In genomic region chr10:41157296-41157695, GRCm38 (mm10) we compare ENCODE assay signal across 21 mouse cellular contexts.
"Had no signal": no experiment of that assay in that cellular context is flagged by ENCODE, and none has a peak within 500 bp of the region (broad histone marks: within the 10 kb centered on the region; RNA-seq: fewer than 3 reads in every experiment).

No protein-coding gene starts in this region.

- H3K9ac ChIP-seq: lung, embryonic 15.5 days; midbrain, embryonic 12.5 days; neural tube, embryonic 13.5 days; neural tube, embryonic 15.5 days had no signal

- H3K27ac ChIP-seq: lung, embryonic 15.5 days; macrophage; midbrain, embryonic 12.5 days; neural tube, embryonic 13.5 days; neural tube, embryonic 15.5 days had no signal

- H3K36me3 ChIP-seq: lung, embryonic 15.5 days; midbrain, embryonic 12.5 days; neural tube, embryonic 13.5 days; neural tube, embryonic 15.5 days had no signal

- ATAC-seq: lung, postnatal 0 days; midbrain, embryonic 16.5 days had no signal

- H3K4me3 ChIP-seq: lung, embryonic 15.5 days; megakaryocyte, embryonic 14.5 days; midbrain, embryonic 12.5 days; myocyte; neural tube, embryonic 13.5 days; neural tube, embryonic 15.5 days had no signal

- H3K4me2 ChIP-seq: lung, embryonic 15.5 days; midbrain, embryonic 12.5 days; neural tube, embryonic 13.5 days; neural tube, embryonic 15.5 days had no signal

- H3K4me1 ChIP-seq: lung, embryonic 15.5 days; megakaryocyte, embryonic 14.5 days; midbrain, embryonic 12.5 days; neural tube, embryonic 13.5 days; neural tube, embryonic 15.5 days had no signal

- H3K27me3 ChIP-seq: lung, embryonic 15.5 days; megakaryocyte, embryonic 14.5 days; midbrain, embryonic 12.5 days; neural tube, embryonic 13.5 days; neural tube, embryonic 15.5 days had no signal

- H3K9me3 ChIP-seq: lung, embryonic 15.5 days; megakaryocyte, embryonic 14.5 days; midbrain, embryonic 12.5 days; neural tube, embryonic 13.5 days; neural tube, embryonic 15.5 days had no signal

- DNase-seq: lung, adult 2 months; lung, postnatal 14 days; lung, postnatal 36 days; midbrain, embryonic 14.5 days; retina, postnatal 1 day; right cerebral cortex, adult 18-20 months; right cerebral cortex, postnatal 25 days; right cerebral cortex, postnatal 4 days; spleen, adult 18-20 months; thymus, adult 2 months; thymus, postnatal 25 days; thymus, postnatal 4 days had no signal
